Mouse (Mus musculus) liver, embryonic 11.5 days (tissue): ENCODE results near the gene Mmp15. TPM values are rescaled to one million over a fixed set of nuclear protein-coding genes. Genes with fewer than 3 reads are reported as not detected.

Experiments used
- ATAC-seq: fragments of 200-750 bp; cut with Nextera tagmentation; replicated peaks from 2 replicates; pipeline ENCODE4 v1.8.0; 2017; ENCODE audit warnings: moderate number of reproducible peaks, mild to moderate bottlenecking, moderate TSS enrichment, moderate library complexity; ENCODE audit not compliant: low FRiP score
- DNase-seq: peaks from one replicate; pipeline ENCODE4 v3.0.0-alpha.2; 2017; ENCODE audit warnings: low spot score
- H3K27ac ChIP-seq: fragments of 300-500 bp; sonication (generic); 2 replicates; pipeline ENCODE4 v1.5.1; 2014; ENCODE audit warnings: mild to moderate bottlenecking, low read depth, low read length, control low read depth
- H3K27me3 ChIP-seq: fragments of 300-500 bp; sonication (generic); replicated peaks from 2 replicates; pipeline ENCODE4 v1.6.1; 2014; ENCODE audit warnings: low read length, mixed read lengths; ENCODE audit not compliant: control insufficient read depth, insufficient read depth
- H3K36me3 ChIP-seq: fragments of 300-500 bp; sonication (generic); 2 replicates; pipeline ENCODE4 v1.6.1; 2014; ENCODE audit warnings: mild to moderate bottlenecking, low read length, moderate library complexity, mixed read lengths; ENCODE audit not compliant: control insufficient read depth, insufficient read depth
- H3K4me1 ChIP-seq: fragments of 300-500 bp; sonication (generic); replicated peaks from 2 replicates; pipeline ENCODE4 v1.6.1; 2014; ENCODE audit warnings: low read length, mixed read lengths; ENCODE audit not compliant: control insufficient read depth, insufficient read depth
- H3K4me2 ChIP-seq: fragments of 300-500 bp; sonication (generic); 2 replicates; pipeline ENCODE4 v1.6.1; 2014; ENCODE audit warnings: mild to moderate bottlenecking, control low read depth, moderate library complexity
- H3K4me3 ChIP-seq: fragments of 300-500 bp; sonication (generic); 2 replicates; pipeline ENCODE4 v1.5.1; 2014; ENCODE audit warnings: low read depth, low read length, control low read depth
- H3K9ac ChIP-seq: fragments of 300-500 bp; sonication (generic); 2 replicates; pipeline ENCODE4 v1.6.1; 2014; ENCODE audit warnings: low read depth, low read length, control low read depth
- H3K9me3 ChIP-seq: fragments of 300-500 bp; sonication (generic); 2 replicates; pipeline ENCODE4 v1.6.1; 2016; ENCODE audit warnings: low read length, inconsistent platforms, mixed read lengths; ENCODE audit not compliant: control insufficient read depth
- WGBS: fragments of 180-500 bp; shearing (Covaris S2); extraction: QIAGEN DNeasy Blood & Tissue Kit; methylation state at CpG from one replicate; pipeline ENCODE4 v1.1.7; 2014; 5-methylcytosine and 5-hydroxymethylcytosine counted together
- polyA plus RNA-seq: library from polyadenylated mRNA; unstranded; fragments of >200 nt; fragmentation: Nextera tagmentation; extraction: Ambion mirVana; gene quantifications from 2 replicates; pipeline ENCODE4 v1.2.1, GENCODE M21; 2014

The Mmp15 gene
- polyA plus RNA-seq, 1 experiment from 2014 or later, result 5.4 TPM

DNA sequence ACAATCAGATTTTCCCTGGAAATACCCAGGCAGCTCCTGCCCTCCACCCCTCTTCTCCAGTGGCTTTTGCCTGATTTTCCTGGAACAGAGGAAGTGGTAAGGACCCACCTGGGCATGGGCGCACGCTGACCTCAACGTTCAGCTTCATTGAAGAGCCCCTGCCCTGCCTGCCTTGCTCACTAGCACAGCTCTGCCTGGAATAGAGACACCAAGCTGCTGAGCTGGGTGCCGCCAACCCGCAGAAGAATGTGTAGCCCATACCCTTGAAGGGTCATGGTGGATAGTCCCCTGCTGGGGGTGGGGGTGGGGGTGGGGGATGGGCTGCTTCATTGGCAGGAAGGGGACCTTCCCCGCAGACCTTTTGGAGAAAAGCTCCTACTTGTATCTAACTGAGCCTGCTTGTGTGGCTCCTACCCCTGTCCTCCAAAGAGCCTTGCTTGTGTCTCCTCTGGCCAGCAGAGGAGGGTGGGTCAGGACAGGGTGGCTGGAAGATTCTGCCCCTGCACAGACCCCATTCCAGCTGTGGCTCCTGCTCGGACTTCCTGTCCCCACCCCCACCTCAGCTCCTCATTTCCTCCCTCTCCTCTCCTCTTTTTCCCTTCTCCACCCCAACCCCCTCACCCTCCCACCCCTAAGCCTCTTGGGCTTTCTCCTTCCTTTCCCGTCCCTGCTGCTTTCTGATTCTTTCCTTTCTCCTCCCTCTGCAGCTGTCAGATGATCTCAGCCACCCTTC is 43.3 kb downstream of the Mmp15 start:
- H3K27me3 ChIP-seq, result no peaks in the 10 kb centered on the region; the same call in 1 of the 2 replicates
- H3K27ac ChIP-seq, result no peak overlapping the region; the same call in 1 of the 2 replicates
- no peak overlapping the region for H3K4me3 ChIP-seq
- peak; percentile 25; the same call in 1 of the 2 replicates for ATAC-seq
- no peak overlapping the region for H3K4me2 ChIP-seq
- H3K36me3 ChIP-seq, result no peaks in the 10 kb centered on the region
- no peak overlapping the region for H3K9ac ChIP-seq
- DNase-seq, result no peak
- H3K9me3 ChIP-seq, result no peaks in the 10 kb centered on the region
- 20% methylated on average over 8 of the region's 8 CpGs for WGBS
- H3K4me1 ChIP-seq, result peaks cover 11% of the 10 kb centered on the region

DNA sequence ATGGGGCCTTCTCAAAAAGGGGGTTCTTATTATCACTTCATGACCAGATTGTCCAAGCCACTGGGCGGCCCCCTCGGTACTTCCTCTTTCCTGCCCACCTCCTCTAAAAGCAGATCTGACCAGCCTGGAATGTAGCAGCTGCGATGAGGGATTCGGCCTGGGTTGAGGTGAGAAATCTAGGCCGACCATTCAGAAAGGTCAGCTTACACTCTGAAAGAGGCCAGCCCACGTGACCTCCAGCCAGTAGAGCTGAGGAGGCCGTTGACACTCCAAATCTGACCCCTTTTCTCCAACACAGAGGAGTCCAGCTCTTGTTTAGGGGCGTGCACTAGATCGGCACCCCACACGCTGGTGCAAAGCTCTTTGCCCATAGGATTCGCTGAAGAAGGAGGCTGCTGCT is 44.7 kb downstream of the Mmp15 start:
- no peak overlapping the region for H3K4me3 ChIP-seq
- no peaks in the 10 kb centered on the region for H3K36me3 ChIP-seq
- no peak for ATAC-seq
- DNase-seq, result no peak
- peaks cover 11% of the 10 kb centered on the region for H3K4me1 ChIP-seq
- 32% methylated on average over 11 of the region's 11 CpGs for WGBS
- H3K4me2 ChIP-seq, result no peak overlapping the region
- no peaks in the 10 kb centered on the region; the same call in 1 of the 2 replicates for H3K27me3 ChIP-seq
- H3K9me3 ChIP-seq, result no peaks in the 10 kb centered on the region
- H3K9ac ChIP-seq, result no peak overlapping the region
- H3K27ac ChIP-seq, result no peak overlapping the region

DNA sequence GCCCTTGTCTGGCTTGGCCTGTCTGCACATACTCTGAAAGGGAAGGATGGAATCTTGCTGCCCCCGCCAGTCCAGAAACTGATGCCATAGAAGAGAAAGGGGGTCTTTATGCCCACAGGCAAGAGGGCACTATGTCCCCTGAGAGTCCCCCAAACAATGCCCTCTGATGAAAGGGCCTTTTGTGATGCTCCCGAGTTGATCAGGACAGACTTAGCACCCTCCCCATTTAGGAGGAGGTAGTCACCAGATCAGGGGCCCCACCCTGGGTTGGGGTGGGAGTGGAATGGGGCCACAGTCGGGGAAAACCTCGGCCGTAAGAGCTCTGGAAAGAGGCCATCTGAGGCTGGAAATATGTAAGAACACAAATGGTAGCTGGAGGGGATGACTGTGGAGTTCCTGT is 45.1 kb downstream of the Mmp15 start:
- no peak for ATAC-seq

DNA sequence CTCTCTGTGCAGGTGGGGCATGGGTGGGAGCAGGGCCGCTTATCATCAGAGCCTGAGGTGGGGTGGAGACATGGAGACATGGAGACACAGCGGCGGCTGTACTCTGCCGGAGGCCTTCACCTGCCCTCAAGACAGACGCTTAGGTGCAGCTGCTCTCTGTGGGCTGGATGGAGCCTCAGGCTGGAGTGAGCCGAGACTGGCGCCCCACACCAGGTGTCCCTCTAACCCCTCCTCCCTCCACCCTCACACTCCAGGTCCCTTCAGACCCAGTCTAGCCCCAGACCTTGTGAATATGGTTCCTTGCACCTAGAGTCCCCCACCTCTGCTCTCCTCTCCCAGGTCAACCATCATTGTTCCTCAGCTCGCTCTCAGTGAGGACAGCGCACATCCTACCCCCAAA is 47.1 kb downstream of the Mmp15 start:
- DNase-seq (no peak), ATAC-seq (no peak)
- no peaks in the 10 kb centered on the region for H3K36me3 ChIP-seq
- WGBS, result 83% methylated on average over 9 of the region's 9 CpGs
- H3K4me1 ChIP-seq, result peaks cover 11% of the 10 kb centered on the region
- no peak overlapping the region for H3K4me2 ChIP-seq
- no peak overlapping the region for H3K27ac ChIP-seq
- no peak overlapping the region for H3K9ac ChIP-seq
- H3K27me3 ChIP-seq, result no peaks in the 10 kb centered on the region; the same call in 1 of the 2 replicates
- no peaks in the 10 kb centered on the region for H3K9me3 ChIP-seq
- H3K4me3 ChIP-seq, result no peak overlapping the region

More for the DNA sequence above, 45.1 kb downstream of the Mmp15 start:
- no peaks in the 10 kb centered on the region; the same call in 1 of the 2 replicates for H3K27me3 ChIP-seq
- H3K36me3 ChIP-seq, result no peaks in the 10 kb centered on the region
- H3K9ac ChIP-seq, result no peak overlapping the region
- H3K27ac ChIP-seq, result no peak overlapping the region
- H3K4me2 ChIP-seq, result no peak overlapping the region
- no peaks in the 10 kb centered on the region for H3K9me3 ChIP-seq
- H3K4me1 ChIP-seq, result peaks cover 11% of the 10 kb centered on the region
- 55% methylated on average over 5 of the region's 5 CpGs for WGBS
- DNase-seq, result no peak
- H3K4me3 ChIP-seq, result no peak overlapping the region

GRCm38 (mm10) chr8:95401091-95401490 is 49.0 kb downstream of the Mmp15 start:
- Histone ChIP-seq H3K4me2 (no peak overlapping the region), H3K9me3 (no peaks in the 10 kb centered on the region)
- 80% methylated on average over 7 of the region's 7 CpGs for WGBS

GRCm38 (mm10) chr8:95409518-95409917 is 57.5 kb downstream of the Mmp15 start:
- no peak for DNase-seq
- Histone ChIP-seq H3K4me1 (no peaks in the 10 kb centered on the region), H3K4me3 (no peak overlapping the region), H3K27me3 (no peaks in the 10 kb centered on the region), H3K36me3 (no peaks in the 10 kb centered on the region), H3K9me3 (no peaks in the 10 kb centered on the region), H3K4me2 (no peak overlapping the region), H3K9ac (no peak overlapping the region), H3K27ac (no peak overlapping the region)
- WGBS, result 78% methylated on average over 5 of the region's 5 CpGs
- ATAC-seq, result no peak

More at GRCm38 (mm10) chr8:95401091-95401490, 49.0 kb downstream of the Mmp15 start:
- no peak overlapping the region for H3K9ac ChIP-seq
- H3K27ac ChIP-seq, result no peak overlapping the region
- ATAC-seq, result no peak
- H3K4me3 ChIP-seq, result no peak overlapping the region
- DNase-seq, result no peak
- H3K27me3 ChIP-seq, result no peaks in the 10 kb centered on the region; the same call in 1 of the 2 replicates
- no peaks in the 10 kb centered on the region for H3K36me3 ChIP-seq
- H3K4me1 ChIP-seq, result peaks cover 11% of the 10 kb centered on the region

GRCm38 (mm10) chr8:95411309-95411972 is 59.4 kb downstream of the Mmp15 start:
- H3K9me3 ChIP-seq, result no peaks in the 10 kb centered on the region
- H3K27ac ChIP-seq, result no peak overlapping the region
- no peak overlapping the region for H3K4me3 ChIP-seq
- ATAC-seq, result no peak; the same call in 1 of the 2 replicates
- WGBS, result 36% methylated on average over 10 of the region's 10 CpGs
- H3K4me2 ChIP-seq, result 0 out of 2 replicates have a peak overlapping the region, but pooled peaks have one; percentile 9
- no peaks in the 10 kb centered on the region for H3K27me3 ChIP-seq
- no peaks in the 10 kb centered on the region for H3K4me1 ChIP-seq
- no peak overlapping the region for H3K9ac ChIP-seq
- DNase-seq, result no peak
- no peaks in the 10 kb centered on the region for H3K36me3 ChIP-seq

DNA sequence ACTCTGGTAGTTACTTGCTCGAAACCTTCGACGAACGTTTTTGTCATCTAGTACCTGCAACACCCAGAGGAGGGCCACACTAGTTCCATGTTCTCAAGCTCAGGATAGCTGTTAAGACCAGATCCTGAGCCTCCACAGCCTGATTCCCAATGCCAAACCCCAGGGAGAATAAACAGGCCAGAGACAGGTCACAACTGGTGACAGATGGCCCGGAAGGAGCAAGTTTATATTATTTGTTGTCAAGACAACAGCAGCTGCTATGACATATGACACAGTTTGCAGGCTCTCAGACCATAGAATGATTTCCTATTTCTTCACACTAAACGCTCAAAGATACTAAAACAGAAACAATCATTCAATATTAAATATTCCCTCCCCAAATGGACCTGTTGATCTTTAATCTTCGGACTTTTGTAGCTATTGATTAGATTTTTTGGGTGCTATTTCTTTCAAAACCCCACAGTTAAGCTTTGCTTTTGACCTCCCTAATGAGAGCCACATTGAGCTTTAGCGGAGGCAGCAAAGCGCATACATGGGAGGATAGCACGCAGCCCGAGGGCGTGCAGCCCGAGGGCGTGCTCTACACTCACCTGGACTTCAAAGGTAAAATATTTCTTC is 70.2 kb downstream of the Mmp15 start:
- Histone ChIP-seq H3K27ac (no peak overlapping the region), H3K9ac (no peak overlapping the region), H3K9me3 (no peaks in the 10 kb centered on the region), H3K36me3 (peaks cover 16% of the 10 kb centered on the region; the same call in 1 of the 2 replicates), H3K4me1 (no peaks in the 10 kb centered on the region), H3K4me3 (no peak overlapping the region), H3K27me3 (no peaks in the 10 kb centered on the region), H3K4me2 (no peak overlapping the region)
- WGBS, result 93% methylated on average over 14 of the region's 14 CpGs
- ATAC-seq (no peak), DNase-seq (no peak)
